Mouse (Mus musculus) G1E (cell line): ENCODE results near the gene Mical3.

Source experiments
- CTCF ChIP-seq: IDR thresholded peaks from 2 replicates; pipeline ENCODE4 v1.5.1; 2012; ENCODE audit warnings: low read depth, low read length, inconsistent platforms, mixed read lengths
- POLR2AphosphoS5 ChIP-seq: IDR thresholded peaks from 2 replicates; pipeline ENCODE4 v1.6.1; 2012; ENCODE audit warnings: low read depth, low read length, inconsistent platforms; ENCODE audit not compliant: insufficient replicate concordance
- TAL1 ChIP-seq: conservative IDR thresholded peaks from 2 replicates; pipeline ENCODE4 v1.6.1; 2012; ENCODE audit warnings: low read depth, low read length, inconsistent platforms, mixed read lengths

DNA sequence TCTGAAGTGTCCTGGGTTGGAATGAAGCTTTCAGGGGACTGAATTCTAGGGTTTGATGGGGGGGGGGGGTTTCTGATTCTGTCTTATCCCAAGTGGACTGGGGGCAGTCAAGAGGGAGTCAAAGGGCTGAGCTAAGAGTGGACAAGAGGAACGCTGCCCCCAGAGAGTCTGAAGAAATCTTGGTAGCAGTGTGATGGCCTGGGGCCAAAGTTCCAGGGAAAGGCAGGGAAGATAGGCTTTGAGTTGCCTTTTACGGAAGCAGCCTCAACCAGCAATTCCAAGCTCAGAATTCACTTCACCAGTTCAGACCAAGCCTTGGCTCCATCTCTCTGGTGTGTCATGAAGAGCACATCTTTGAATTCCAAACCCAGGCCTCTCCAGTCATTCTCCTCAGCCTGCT is 25.2 kb upstream of the Mical3 start:
- TF ChIP-seq TAL1 (no peak), POLR2AphosphoS5 (no peak), CTCF (no peak)
